Comparison of ENCODE assay signal across 7 mouse cellular contexts in genomic region chr11:80696350-80696749, GRCm38 (mm10).
A peak's percentile ranks its signal among the peaks of the same experiment; 100 is the strongest.
DNase-seq lines count a peak whose midpoint lies in the region; ATAC-seq and TF ChIP-seq lines count a peak whose summit lies in the region.

No protein-coding gene starts in this region.

- no peaks in the 10 kb centered on the region for H3K9me3 ChIP-seq in E14TG2a.4 (ENCODE audit: low read length)

- peak; percentile 56 for TF ChIP-seq CTCF in E14TG2a.4 (conservative IDR thresholded peaks at IDR 0.05; ENCODE audit: low read length)

- no peaks in the 10 kb centered on the region for H3K4me1 ChIP-seq in E14TG2a.4 (replicated peaks; ENCODE audit: low read depth, low read length)

- DNase-seq in layer of hippocampus, adult 18-20 months (ENCODE audit: low spot score in 2 of 2), result peak; percentile 8 to 61
- no peak for DNase-seq in layer of hippocampus, adult 8-10 months (ENCODE audit: low spot score in 2 of 2)
- DNase-seq in ZHBTc4 (ENCODE audit: low read depth, low spot score), result peak; percentile 25
- DNase-seq in telencephalon, adult 2 months (ENCODE audit: low read depth, low spot score), result peak; percentile 58
- DNase-seq in right cerebral cortex, postnatal 25 days, result no peak

- H3K27me3 ChIP-seq in E14TG2a.4 (ENCODE audit: insufficient read depth, low read length), result no peaks in the 10 kb centered on the region

- H3K36me3 ChIP-seq in E14TG2a.4 (ENCODE audit: insufficient read depth, low read length), result no peaks in the 10 kb centered on the region

- H3K4me3 ChIP-seq in E14TG2a.4 (replicated peaks; ENCODE audit: low read length), result no peak overlapping the region

- peak; percentile 62 to 74; a peak in 2 of 4 replicates for ATAC-seq in hematopoietic stem cell, adult 5-6 weeks (replicated peaks in 1 of 2; ENCODE audit: insufficient read depth in 1 of 2, low FRiP score in 2 of 2, low TSS enrichment in 1 of 2, low read depth in 1 of 2, poor library complexity in 2 of 2, severe bottlenecking in 2 of 2)

Comparison
In these comparisons a context has a peak if more than half of its experiments do, and no peak if none do; other contexts are left out.
1. DNase-seq: peak in layer of hippocampus, adult 18-20 months (2 of 2), ZHBTc4 (single experiment) and telencephalon, adult 2 months (single experiment); none in layer of hippocampus, adult 8-10 months (0 of 2) and right cerebral cortex, postnatal 25 days (single experiment).